Mouse (Mus musculus) heart, embryonic 16.5 days (tissue): ENCODE data around the gene Klf9. TPM values are rescaled to one million over a fixed set of nuclear protein-coding genes. Genes with fewer than 3 reads are reported as not detected.

Experiments used
- ATAC-seq: fragments of 200-750 bp; cut with Nextera tagmentation; replicated peaks from 2 replicates; pipeline ENCODE4 v1.8.0; 2017; ENCODE audit warnings: moderate number of reproducible peaks; ENCODE audit not compliant: insufficient read depth, low FRiP score; ENCODE audit errors: extremely low read depth
- H3K27ac ChIP-seq: fragments of 300-500 bp; sonication (generic); 2 replicates; pipeline ENCODE4 v1.5.1; 2014; ENCODE audit warnings: mild to moderate bottlenecking, low read length, control low read depth, moderate library complexity
- H3K27me3 ChIP-seq: fragments of 300-500 bp; sonication (generic); 2 replicates; pipeline ENCODE4 v1.6.1; 2014; ENCODE audit warnings: low read length, mixed read lengths; ENCODE audit not compliant: control insufficient read depth, insufficient read depth
- H3K36me3 ChIP-seq: fragments of 300-500 bp; sonication (generic); 2 replicates; pipeline ENCODE4 v1.6.1; 2014; ENCODE audit not compliant: control insufficient read depth, insufficient read depth
- H3K4me1 ChIP-seq: fragments of 300-500 bp; sonication (generic); 2 replicates; pipeline ENCODE4 v1.6.1; 2014; ENCODE audit warnings: low read length, mixed read lengths; ENCODE audit not compliant: control insufficient read depth, insufficient read depth
- H3K4me2 ChIP-seq: fragments of 300-500 bp; sonication (generic); 2 replicates; pipeline ENCODE4 v1.6.1; 2014; ENCODE audit warnings: low read depth, mild to moderate bottlenecking, control low read depth, low read length
- H3K4me3 ChIP-seq: fragments of 300-500 bp; sonication (generic); 2 replicates; pipeline ENCODE4 v1.5.1; 2014; ENCODE audit warnings: mild to moderate bottlenecking, control low read depth, low read length
- H3K9ac ChIP-seq: fragments of 300-500 bp; sonication (generic); 2 replicates; pipeline ENCODE4 v1.6.1; 2014; ENCODE audit warnings: low read length, control low read depth
- H3K9me3 ChIP-seq: fragments of 300-500 bp; sonication (generic); replicated peaks from 2 replicates; pipeline ENCODE4 v1.6.1; 2016; ENCODE audit warnings: low read length; ENCODE audit not compliant: control insufficient read depth
- WGBS: fragments of 180-500 bp; shearing (Covaris S2); extraction: QIAGEN DNeasy Blood & Tissue Kit; methylation state at CpG from one replicate; pipeline ENCODE4 v1.1.7; 2014; 5-methylcytosine and 5-hydroxymethylcytosine counted together
- polyA plus RNA-seq: library from polyadenylated mRNA; unstranded; fragments of >200 nt; fragmentation: Nextera tagmentation; extraction: Ambion mirVana; gene quantifications from 2 replicates; pipeline ENCODE4 v1.2.1, GENCODE M21; 2015

Gene Klf9
- polyA plus RNA-seq, 1 experiment from 2014 or later = 3.8 TPM

DNA sequence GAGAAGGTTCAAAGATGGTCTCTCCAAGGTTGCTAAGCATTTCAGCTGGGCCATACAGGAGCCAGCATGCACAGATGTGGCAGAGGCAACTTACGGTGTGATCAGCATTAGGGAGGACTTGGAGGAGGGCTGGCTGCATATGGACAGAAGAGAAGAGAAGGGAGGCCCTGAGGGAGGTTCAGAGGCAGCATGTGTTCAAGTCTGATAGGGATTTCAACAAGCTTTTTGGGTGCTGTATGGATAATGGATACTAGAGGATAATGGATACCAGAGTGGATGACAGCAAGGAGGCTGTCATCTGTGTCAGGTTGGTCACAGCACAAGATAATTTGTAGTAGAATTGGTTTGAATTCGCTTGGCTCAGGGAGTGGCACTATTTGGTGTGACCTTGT is 28.6 kb downstream of the Klf9 start:
- H3K36me3 ChIP-seq = peaks cover 2% of the 10 kb centered on the region; the same call in 1 of the 2 replicates
- no peak for ATAC-seq
- no peak overlapping the region for H3K4me2 ChIP-seq
- H3K9ac ChIP-seq = no peak overlapping the region
- H3K4me1 ChIP-seq = no peaks in the 10 kb centered on the region
- H3K27me3 ChIP-seq = no peaks in the 10 kb centered on the region
- no peaks in the 10 kb centered on the region for H3K9me3 ChIP-seq
- H3K27ac ChIP-seq = no peak overlapping the region
- WGBS = 91% methylated on average over 2 of the region's 2 CpGs
- no peak overlapping the region for H3K4me3 ChIP-seq

DNA sequence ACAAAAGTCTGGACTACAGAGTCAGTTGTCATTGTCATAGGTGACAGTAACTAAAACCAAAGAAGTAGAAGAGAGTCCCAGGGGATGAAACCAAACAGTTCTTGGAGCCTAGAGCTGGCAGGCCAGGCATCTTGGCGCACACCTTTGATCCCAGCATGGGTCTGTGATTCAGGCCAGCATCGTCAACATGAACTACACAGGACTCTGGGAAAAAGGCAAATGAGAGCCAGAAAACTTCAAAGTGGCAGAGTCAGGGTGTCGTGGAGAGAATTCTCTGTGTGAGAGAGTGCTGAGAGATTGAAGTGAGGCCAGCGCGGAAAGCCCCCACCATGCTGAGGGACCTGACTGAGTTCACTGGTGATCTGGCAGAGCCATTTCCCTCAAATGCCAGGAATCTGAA is 29.4 kb downstream of the Klf9 start:
- H3K27ac ChIP-seq = no peak overlapping the region
- ATAC-seq = no peak
- H3K9ac ChIP-seq = no peak overlapping the region
- H3K4me2 ChIP-seq = no peak overlapping the region
- peaks cover 2% of the 10 kb centered on the region; the same call in 1 of the 2 replicates for H3K36me3 ChIP-seq
- no peaks in the 10 kb centered on the region for H3K9me3 ChIP-seq
- no peaks in the 10 kb centered on the region for H3K27me3 ChIP-seq
- 74% methylated on average over 5 of the region's 5 CpGs for WGBS
- H3K4me3 ChIP-seq = no peak overlapping the region
- H3K4me1 ChIP-seq = no peaks in the 10 kb centered on the region

DNA sequence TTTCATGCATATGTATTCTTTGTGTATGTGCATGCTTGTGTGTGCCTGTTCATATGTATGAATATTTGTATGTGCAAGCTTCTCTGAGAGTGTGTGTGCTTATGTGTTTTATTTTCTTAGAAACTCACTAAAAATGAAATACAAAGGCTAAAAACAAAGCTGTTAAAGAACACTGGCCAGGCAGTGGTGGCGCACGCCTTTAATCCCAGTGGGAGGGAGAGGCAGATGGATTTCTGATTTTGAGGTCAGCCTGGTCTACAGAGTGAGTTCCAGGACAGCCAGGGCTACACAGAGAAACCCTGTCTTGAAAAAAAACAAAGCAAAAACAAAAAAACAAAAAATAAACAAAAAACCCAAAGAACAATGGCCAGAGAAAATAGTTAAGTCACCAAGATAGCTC is 30.1 kb downstream of the Klf9 start:
- WGBS = 99% methylated on average over 2 of the region's 2 CpGs
- no peak overlapping the region for H3K27ac ChIP-seq
- H3K36me3 ChIP-seq = no peaks in the 10 kb centered on the region; the same call in 1 of the 2 replicates
- no peak overlapping the region for H3K9ac ChIP-seq
- H3K27me3 ChIP-seq = no peaks in the 10 kb centered on the region
- no peak overlapping the region for H3K4me3 ChIP-seq
- H3K9me3 ChIP-seq = no peaks in the 10 kb centered on the region
- no peaks in the 10 kb centered on the region for H3K4me1 ChIP-seq
- no peak for ATAC-seq
- H3K4me2 ChIP-seq = no peak overlapping the region

DNA sequence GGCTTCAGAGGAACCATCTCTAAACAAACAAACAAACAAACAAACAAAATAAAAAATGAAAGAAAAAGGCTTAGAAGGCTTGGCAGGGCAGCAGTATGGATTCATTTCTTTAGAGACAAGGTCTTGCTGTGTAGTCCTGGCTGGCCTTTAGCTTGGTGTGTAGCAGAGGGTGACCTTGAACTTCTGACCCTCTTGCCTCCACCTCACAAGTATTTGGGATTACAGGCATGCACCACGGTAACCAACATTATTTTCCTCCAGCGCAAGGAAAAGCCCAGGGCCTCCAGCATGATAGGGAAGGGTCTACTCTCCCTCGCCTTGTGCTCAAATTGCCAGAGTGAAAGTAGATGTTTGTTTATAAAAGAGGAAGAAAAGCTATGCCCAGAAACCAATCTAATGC is 34.1 kb downstream of the Klf9 start:
- WGBS = 71% methylated on average over 3 of the region's 3 CpGs
- Histone ChIP-seq H3K27ac (no peak overlapping the region), H3K9ac (no peak overlapping the region), H3K4me2 (no peak overlapping the region), H3K4me3 (no peak overlapping the region), H3K27me3 (no peaks in the 10 kb centered on the region), H3K4me1 (no peaks in the 10 kb centered on the region), H3K9me3 (no peaks in the 10 kb centered on the region), H3K36me3 (no peaks in the 10 kb centered on the region)
- ATAC-seq = no peak

DNA sequence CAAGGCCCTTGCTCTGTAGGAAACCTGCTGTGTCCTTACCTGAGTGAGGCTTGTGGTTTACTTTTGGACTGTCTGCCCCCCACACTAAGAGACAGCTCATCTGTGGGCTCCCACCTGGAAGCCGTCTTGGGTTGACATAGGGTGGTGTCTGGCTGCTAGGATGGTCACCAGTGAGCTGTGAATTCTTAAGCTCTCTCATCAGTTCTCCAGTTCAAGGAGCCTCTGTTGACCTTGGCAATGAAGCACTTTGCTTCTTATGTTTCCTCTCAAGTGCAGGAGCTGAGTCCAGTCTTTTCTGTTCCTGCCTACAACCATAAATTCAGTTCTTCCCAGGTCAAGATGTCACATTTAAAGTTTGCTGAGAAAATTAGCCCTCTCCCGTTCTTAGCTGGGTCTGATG is 34.5 kb downstream of the Klf9 start:
- WGBS = 65% methylated on average over 2 of the region's 2 CpGs
- H3K36me3 ChIP-seq = no peaks in the 10 kb centered on the region
- H3K9ac ChIP-seq = no peak overlapping the region
- no peak overlapping the region for H3K4me3 ChIP-seq
- H3K4me2 ChIP-seq = no peak overlapping the region
- no peak overlapping the region for H3K27ac ChIP-seq
- no peaks in the 10 kb centered on the region for H3K27me3 ChIP-seq
- ATAC-seq = no peak
- no peaks in the 10 kb centered on the region for H3K4me1 ChIP-seq
- no peaks in the 10 kb centered on the region for H3K9me3 ChIP-seq

DNA sequence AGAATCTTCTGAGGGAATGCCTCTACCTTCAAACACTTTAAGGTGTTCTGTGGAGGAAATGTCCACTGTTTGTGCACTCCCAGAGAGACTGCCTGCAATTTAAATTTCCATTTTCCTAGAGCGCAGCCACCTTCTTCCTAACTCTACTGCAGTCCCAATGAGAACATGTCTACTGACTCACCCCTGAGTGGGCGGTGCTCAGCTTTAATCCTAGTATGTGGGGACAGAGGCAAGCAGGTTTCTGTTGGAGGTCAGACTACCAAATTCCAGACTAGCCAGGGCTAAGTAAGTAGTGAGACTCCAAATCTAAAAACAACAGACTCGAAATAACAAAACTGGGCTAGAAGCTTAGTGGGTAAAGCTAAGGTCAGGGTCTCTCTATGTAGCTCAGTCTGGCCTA is 37.5 kb downstream of the Klf9 start:
- no peaks in the 10 kb centered on the region for H3K9me3 ChIP-seq
- no peak for ATAC-seq
- H3K27ac ChIP-seq = no peak overlapping the region
- 84% methylated on average over 3 of the region's 3 CpGs for WGBS
- no peak overlapping the region for H3K9ac ChIP-seq
- H3K36me3 ChIP-seq = no peaks in the 10 kb centered on the region
- H3K4me1 ChIP-seq = no peaks in the 10 kb centered on the region
- H3K4me3 ChIP-seq = no peak overlapping the region
- H3K4me2 ChIP-seq = no peak overlapping the region
- H3K27me3 ChIP-seq = no peaks in the 10 kb centered on the region

DNA sequence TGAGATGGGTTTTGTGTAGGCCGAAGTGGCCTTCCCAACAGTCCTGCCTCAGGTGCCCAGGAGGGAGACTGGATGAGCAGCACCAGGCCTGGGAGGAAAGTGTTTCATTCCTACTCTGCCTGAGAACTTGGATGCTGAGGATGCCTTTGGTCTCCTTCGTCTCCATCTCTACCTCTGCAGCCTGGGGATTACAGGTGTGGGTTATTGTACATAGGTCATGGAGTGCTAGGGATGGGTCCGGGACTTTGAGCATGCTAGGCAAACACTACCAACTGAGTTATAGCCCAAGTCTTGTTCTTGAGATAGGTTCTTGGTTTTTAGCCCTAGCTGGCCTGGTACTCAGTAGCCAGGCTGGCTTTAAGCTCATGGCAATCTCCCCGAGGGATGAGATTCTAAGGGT is 42.5 kb downstream of the Klf9 start:
- H3K9me3 ChIP-seq = no peaks in the 10 kb centered on the region
- no peaks in the 10 kb centered on the region for H3K4me1 ChIP-seq
- ATAC-seq = no peak
- no peak overlapping the region for H3K27ac ChIP-seq
- H3K27me3 ChIP-seq = no peaks in the 10 kb centered on the region
- no peaks in the 10 kb centered on the region; the same call in 1 of the 2 replicates for H3K36me3 ChIP-seq
- no peak overlapping the region for H3K4me2 ChIP-seq
- no peak overlapping the region for H3K4me3 ChIP-seq
- WGBS = 97% methylated on average over 4 of the region's 4 CpGs
- H3K9ac ChIP-seq = no peak overlapping the region

DNA sequence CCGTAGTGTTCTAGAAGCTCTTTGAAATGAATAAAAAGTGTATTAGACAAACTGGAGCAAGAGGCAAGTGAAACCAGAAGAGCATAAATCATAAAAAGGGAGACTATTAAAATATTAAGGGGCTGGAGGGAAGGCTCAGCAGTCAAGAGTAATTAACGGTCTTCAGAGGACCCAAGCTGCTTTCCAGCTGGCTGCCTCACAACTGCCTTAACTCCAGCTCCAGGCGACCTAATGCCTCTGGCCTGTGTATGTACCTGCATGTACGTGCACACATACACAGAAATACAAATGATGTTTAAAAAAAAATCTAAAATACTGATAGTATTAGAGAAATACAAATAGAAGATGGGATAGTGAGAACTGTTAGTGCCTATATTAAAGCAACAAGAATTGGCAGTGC is 43.0 kb downstream of the Klf9 start:
- Histone ChIP-seq H3K9me3 (no peaks in the 10 kb centered on the region), H3K27ac (no peak overlapping the region), H3K4me2 (no peak overlapping the region), H3K27me3 (no peaks in the 10 kb centered on the region), H3K36me3 (no peaks in the 10 kb centered on the region; the same call in 1 of the 2 replicates), H3K4me3 (no peak overlapping the region), H3K9ac (no peak overlapping the region), H3K4me1 (no peaks in the 10 kb centered on the region)
- 76% methylated on average over 4 of the region's 4 CpGs for WGBS
- ATAC-seq = no peak

DNA sequence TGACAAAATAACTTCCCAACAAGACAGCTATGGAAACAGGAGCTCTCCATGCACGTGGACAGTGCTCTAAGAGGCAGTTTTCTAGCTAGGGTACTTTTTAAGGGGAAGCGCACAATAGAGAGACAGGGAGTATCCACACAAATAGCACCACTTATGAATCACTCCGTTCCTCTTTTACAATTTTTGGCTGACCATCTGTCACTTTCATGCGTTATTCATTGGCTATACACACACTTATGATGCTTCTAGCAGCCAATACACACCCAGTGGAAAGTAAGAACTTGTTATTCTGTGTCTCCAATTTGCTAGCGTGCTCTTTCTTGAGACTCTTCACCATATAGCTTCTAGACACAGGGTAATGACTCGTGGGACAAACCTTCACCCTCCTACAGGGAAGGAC is 46.7 kb downstream of the Klf9 start:
- no peak overlapping the region for H3K27ac ChIP-seq
- WGBS = 87% methylated on average over 6 of the region's 6 CpGs
- no peaks in the 10 kb centered on the region for H3K27me3 ChIP-seq
- no peak overlapping the region for H3K4me3 ChIP-seq
- no peak for ATAC-seq
- no peaks in the 10 kb centered on the region for H3K4me1 ChIP-seq
- no peaks in the 10 kb centered on the region; the same call in 1 of the 2 replicates for H3K36me3 ChIP-seq
- no peaks in the 10 kb centered on the region for H3K9me3 ChIP-seq
- H3K9ac ChIP-seq = no peak overlapping the region
- H3K4me2 ChIP-seq = no peak overlapping the region

DNA sequence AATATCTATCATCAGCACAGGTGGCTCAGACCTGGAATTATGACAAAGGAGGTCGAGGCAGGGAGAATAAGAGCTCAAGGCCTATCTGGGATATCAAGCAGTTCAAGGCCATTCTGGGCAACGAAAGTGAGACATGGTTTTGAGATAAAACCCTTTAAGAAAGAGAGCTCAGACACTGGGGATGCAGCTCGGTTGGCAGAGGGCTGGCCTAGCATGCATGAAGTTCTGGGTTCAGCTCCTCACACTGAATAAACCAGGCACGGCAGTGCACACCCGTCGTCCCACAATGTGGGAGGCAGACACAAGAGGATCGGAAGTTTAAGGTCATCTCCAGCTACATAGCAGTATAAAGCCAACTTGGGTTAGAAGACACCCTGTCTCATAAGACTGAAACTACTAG is 48.0 kb downstream of the Klf9 start:
- Histone ChIP-seq H3K27me3 (no peaks in the 10 kb centered on the region), H3K9me3 (no peaks in the 10 kb centered on the region), H3K4me2 (no peak overlapping the region), H3K27ac (no peak overlapping the region), H3K4me1 (no peaks in the 10 kb centered on the region), H3K4me3 (no peak overlapping the region), H3K36me3 (no peaks in the 10 kb centered on the region; the same call in 1 of the 2 replicates), H3K9ac (no peak overlapping the region)
- WGBS = 82% methylated on average over 7 of the region's 7 CpGs
- no peak for ATAC-seq
